Mouse (Mus musculus) myocyte (in vitro differentiated cells): ENCODE data around the gene Ifit3.

ENCODE experiments used
- CEBPB ChIP-seq: IDR thresholded peaks from 2 replicates; pipeline ENCODE4 v1.6.1; 2011; ENCODE audit warnings: mild to moderate bottlenecking, moderate library complexity; ENCODE audit not compliant: poor library complexity, insufficient read depth, severe bottlenecking
- E2F4 ChIP-seq: IDR thresholded peaks from one replicate; pipeline ENCODE4 v1.6.1; 2011; ENCODE audit warnings: mild to moderate bottlenecking, control low read depth, moderate library complexity; ENCODE audit not compliant: insufficient read depth
- MAX ChIP-seq: IDR thresholded peaks from one replicate; pipeline ENCODE4 v1.6.1; 2011; ENCODE audit warnings: low read depth, mild to moderate bottlenecking, control low read depth
- MYOD1 ChIP-seq, 3 experiments: IDR thresholded peaks; one replicate each; pipeline ENCODE4 v1.6.1; 2011; ENCODE audit warnings: control low read depth in 2 of 3, low read depth in 2 of 3, mild to moderate bottlenecking in 2 of 3, moderate library complexity in 1 of 3; ENCODE audit not compliant: insufficient read length in 2 of 3, control insufficient read depth in 1 of 3
- MYOG ChIP-seq, 3 experiments: IDR thresholded peaks; one replicate each; pipeline ENCODE4 v1.6.1; 2011; ENCODE audit warnings: control low read depth in 2 of 3, low read depth in 2 of 3, mild to moderate bottlenecking in 2 of 3; ENCODE audit not compliant: insufficient read length in 2 of 3, control insufficient read depth in 1 of 3, insufficient read depth in 1 of 3
- POLR2A ChIP-seq: IDR thresholded peaks from one replicate; pipeline ENCODE4 v1.6.1; 2011; ENCODE audit warnings: low read depth, mild to moderate bottlenecking, control low read depth, moderate library complexity; ENCODE audit not compliant: insufficient read length
- POLR2AphosphoS2 ChIP-seq: IDR thresholded peaks from one replicate; pipeline ENCODE4 v1.6.1; 2011; ENCODE audit warnings: low read depth, control low read depth; ENCODE audit not compliant: insufficient read length
- SRF ChIP-seq: IDR thresholded peaks from one replicate; pipeline ENCODE4 v1.6.1; 2011; ENCODE audit warnings: low read depth; ENCODE audit not compliant: control insufficient read depth, insufficient read length
- TCF12 ChIP-seq: IDR thresholded peaks from one replicate; pipeline ENCODE4 v1.6.1; 2011; ENCODE audit warnings: mild to moderate bottlenecking, control low read depth; ENCODE audit not compliant: poor library complexity, insufficient read depth, severe bottlenecking
- USF1 ChIP-seq: IDR thresholded peaks from one replicate; pipeline ENCODE4 v1.6.1; 2011; ENCODE audit warnings: low read depth, mild to moderate bottlenecking, control low read depth, moderate library complexity

DNA sequence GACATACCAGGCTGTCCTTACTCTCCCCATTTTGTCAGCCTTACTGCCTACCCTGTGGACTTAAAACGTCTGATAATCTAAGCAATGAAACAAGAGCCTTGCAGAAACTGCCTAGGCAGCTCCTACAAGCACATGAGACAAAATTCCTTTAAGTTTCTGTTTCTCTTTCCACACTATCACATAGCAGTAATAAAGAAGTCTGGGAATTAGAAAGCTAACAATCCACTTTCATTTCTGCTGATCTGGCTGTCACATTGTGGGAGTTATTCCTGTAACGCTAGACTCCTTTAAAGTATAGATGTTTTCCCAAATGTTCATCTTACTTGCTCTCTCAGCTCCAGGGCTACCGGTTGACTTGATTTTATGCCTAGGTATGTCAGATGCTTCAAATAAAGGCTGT is 29.8 kb upstream of the Ifit3 start:
- TF ChIP-seq E2F4, result no peak
- TF ChIP-seq CEBPB, result no peak
- no peak for TF ChIP-seq POLR2A
- no peak for TF ChIP-seq MYOG (IDR thresholded peaks at IDR 0.05; ENCODE audit: control insufficient read depth in 1 of 3, insufficient read depth in 1 of 3, insufficient read length in 2 of 3, low read depth in 2 of 3)
- no peak for TF ChIP-seq TCF12
- TF ChIP-seq MYOD1 (IDR thresholded peaks at IDR 0.05; ENCODE audit: control insufficient read depth in 1 of 3, insufficient read length in 2 of 3, low read depth in 2 of 3), result no peak
- no peak for TF ChIP-seq MAX
- no peak for TF ChIP-seq SRF
- no peak for TF ChIP-seq USF1
- TF ChIP-seq POLR2AphosphoS2, result no peak
